Mouse (Mus musculus) c-Kit-positive CD71-negative TER-119-negative erythroid progenitor cells, embryonic 14.5 days (primary cell): ENCODE results near the gene Hcrtr1.

Experiments
- DNase-seq: peaks from one replicate; pipeline ENCODE4 v3.0.0-alpha.2; 2013; ENCODE audit warnings: low read depth

The Hcrtr1 gene

GRCm38 (mm10) chr4:130120752-130121151 is 18.4 kb downstream of the Hcrtr1 start:
- no peak for DNase-seq

- no peak for DNase-seq
Measured at GRCm38 (mm10) chr4:130112732-130113131, 26.4 kb downstream of the Hcrtr1 start.

GRCm38 (mm10) chr4:130112299-130112698 is 26.9 kb downstream of the Hcrtr1 start:
- peak; percentile 34 for DNase-seq

GRCm38 (mm10) chr4:130110091-130110490 is 29.1 kb downstream of the Hcrtr1 start:
- DNase-seq = no peak

- DNase-seq = no peak
Measured at GRCm38 (mm10) chr4:130109666-130110065, 29.5 kb downstream of the Hcrtr1 start.

GRCm38 (mm10) chr4:130108929-130109328 is 30.2 kb downstream of the Hcrtr1 start:
- peak; percentile 24 for DNase-seq

GRCm38 (mm10) chr4:130107444-130108131 is 31.6 kb downstream of the Hcrtr1 start:
- DNase-seq = peak; percentile 100

GRCm38 (mm10) chr4:130107065-130107443 is 32.1 kb downstream of the Hcrtr1 start:
- DNase-seq = no peak

GRCm38 (mm10) chr4:130104584-130104983 is 34.6 kb downstream of the Hcrtr1 start:
- no peak for DNase-seq

- no peak for DNase-seq
Measured at GRCm38 (mm10) chr4:130103632-130104031, 35.5 kb downstream of the Hcrtr1 start.

GRCm38 (mm10) chr4:130102111-130102651 is 37.0 kb downstream of the Hcrtr1 start, which contains the start of gene Pef1:
Pef1 (plus strand) TSS chr4:130102558.
- no peak for DNase-seq

GRCm38 (mm10) chr4:130101183-130101582 is 38.0 kb downstream of the Hcrtr1 start:
- DNase-seq = no peak

GRCm38 (mm10) chr4:130095137-130095536 is 44.0 kb downstream of the Hcrtr1 start:
- DNase-seq = no peak

- peak; percentile 63 for DNase-seq
Measured at GRCm38 (mm10) chr4:130087293-130087692, 51.9 kb downstream of the Hcrtr1 start.

- DNase-seq = no peak
Measured at GRCm38 (mm10) chr4:130085246-130085820, 53.8 kb downstream of the Hcrtr1 start.

- no peak for DNase-seq
Measured at GRCm38 (mm10) chr4:130084331-130084945, 54.7 kb downstream of the Hcrtr1 start.

GRCm38 (mm10) chr4:130082211-130082610 is 56.9 kb downstream of the Hcrtr1 start:
- DNase-seq = no peak

- no peak for DNase-seq
Measured at GRCm38 (mm10) chr4:130081345-130082190, 57.6 kb downstream of the Hcrtr1 start.
